Mouse (Mus musculus): Measurements from ENCODE around the gene Mlec. TPM values are rescaled to one million over a fixed set of nuclear protein-coding genes. Genes with fewer than 3 reads are reported as not detected.

Gene Mlec
- polyA plus RNA-seq, 1 experiment from 2014 or later, result 76.6 TPM

DNA sequence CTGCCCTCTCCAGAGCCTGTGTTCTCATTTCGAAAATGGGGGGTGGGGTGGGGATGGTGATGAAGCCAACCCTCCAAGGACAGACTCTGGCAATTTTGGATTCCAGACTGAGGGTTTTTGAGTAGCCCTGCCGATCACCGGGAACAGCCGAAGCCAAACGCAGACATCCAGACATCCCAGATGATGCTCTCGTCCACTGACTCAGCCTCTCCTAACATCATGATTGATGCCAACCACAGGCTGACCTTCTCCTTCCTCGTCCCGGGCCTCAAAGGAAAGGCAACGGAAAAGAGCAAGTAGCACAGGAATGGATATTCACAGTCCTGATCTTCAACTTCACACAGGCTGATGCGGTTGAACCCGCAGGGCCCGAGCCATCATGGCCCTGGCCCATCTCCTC, 32.1 kb upstream of the Mlec start:
- no peak overlapping the region for H3K9ac ChIP-seq (replicated peaks)

GRCm38 (mm10) chr5:115188824-115189223, 30.8 kb upstream of the Mlec start:
- no peak overlapping the region for H3K9ac ChIP-seq (replicated peaks)
- no peak overlapping the region for H3K4me3 ChIP-seq (replicated peaks)
- no peak overlapping the region for H3K27ac ChIP-seq
- peaks cover 33% of the 10 kb centered on the region for H3K4me1 ChIP-seq (replicated peaks)
- H3K9me3 ChIP-seq, result no peaks in the 10 kb centered on the region
- peaks cover 65% of the 10 kb centered on the region for H3K27me3 ChIP-seq
- ATAC-seq (ENCODE audit: insufficient number of reproducible peaks, insufficient read depth, low FRiP score, low TSS enrichment, low read depth), result no peak
- H3K4me2 ChIP-seq, result no peak overlapping the region
- 63% methylated on average over 5 of the region's 5 CpGs for WGBS
- no peaks in the 10 kb centered on the region for H3K36me3 ChIP-seq

More for the DNA sequence above, 32.1 kb upstream of the Mlec start:
- Histone ChIP-seq H3K27ac (no peak overlapping the region), H3K27me3 (peaks cover 74% of the 10 kb centered on the region), H3K4me1 (replicated peaks) (peaks cover 43% of the 10 kb centered on the region), H3K4me2 (no peak overlapping the region), H3K36me3 (no peaks in the 10 kb centered on the region), H3K4me3 (replicated peaks) (no peak overlapping the region), H3K9me3 (no peaks in the 10 kb centered on the region)
- 57% methylated on average over 12 of the region's 12 CpGs for WGBS
- no peak for ATAC-seq (ENCODE audit: insufficient number of reproducible peaks, insufficient read depth, low FRiP score, low TSS enrichment, low read depth)

GRCm38 (mm10) chr5:115187188-115188131, 29.5 kb upstream of the Mlec start:
- 16% methylated on average over 26 of the region's 26 CpGs for WGBS
- H3K27ac ChIP-seq, result peak overlapping the region; percentile 53; the same call in 1 of the 2 replicates
- peak; percentile 29; the same call in 1 of the 2 replicates for ATAC-seq (ENCODE audit: insufficient number of reproducible peaks, insufficient read depth, low FRiP score, low TSS enrichment, low read depth)

GRCm38 (mm10) chr5:115186371-115187073, 28.5 kb upstream of the Mlec start:
- Histone ChIP-seq H3K36me3 (no peaks in the 10 kb centered on the region), H3K27me3 (peaks cover 42% of the 10 kb centered on the region), H3K27ac (no peak overlapping the region), H3K4me3 (replicated peaks) (no peak overlapping the region), H3K9me3 (no peaks in the 10 kb centered on the region), H3K9ac (replicated peaks) (no peak overlapping the region), H3K4me2 (peak overlapping the region; percentile 23), H3K4me1 (replicated peaks) (peaks cover 14% of the 10 kb centered on the region)
- 46% methylated on average over 17 of the region's 17 CpGs for WGBS
- no peak for ATAC-seq (ENCODE audit: insufficient number of reproducible peaks, insufficient read depth, low FRiP score, low TSS enrichment, low read depth)

More at GRCm38 (mm10) chr5:115187188-115188131, 29.5 kb upstream of the Mlec start:
- Histone ChIP-seq H3K36me3 (no peaks in the 10 kb centered on the region), H3K9ac (replicated peaks) (no peak overlapping the region), H3K4me1 (replicated peaks) (peaks cover 19% of the 10 kb centered on the region), H3K9me3 (no peaks in the 10 kb centered on the region), H3K4me3 (replicated peaks) (peak overlapping the region; percentile 7), H3K27me3 (peaks cover 51% of the 10 kb centered on the region), H3K4me2 (peak overlapping the region; percentile 23)

DNA sequence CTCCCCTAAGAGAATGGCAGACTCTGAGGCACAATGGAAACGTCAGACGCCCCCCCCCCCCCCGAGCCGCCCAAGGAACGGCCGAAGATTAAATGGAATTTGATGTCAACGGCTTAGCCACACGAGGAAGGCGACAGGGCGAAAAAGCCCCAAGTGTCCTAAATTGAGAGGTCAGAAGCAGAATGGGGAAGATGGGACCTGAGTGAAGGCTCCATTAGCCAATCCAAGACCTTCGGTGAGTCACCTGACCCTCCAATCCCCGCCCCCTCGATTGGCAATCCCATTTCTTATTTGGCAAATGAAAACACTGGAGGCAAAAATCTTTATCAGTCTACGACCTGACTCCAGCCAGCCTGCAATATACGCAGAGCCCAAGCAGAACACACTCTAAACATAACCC, 26.7 kb upstream of the Mlec start:
- no peaks in the 10 kb centered on the region for H3K9me3 ChIP-seq
- no peak overlapping the region for H3K9ac ChIP-seq (replicated peaks)
- peaks cover 14% of the 10 kb centered on the region for H3K4me1 ChIP-seq (replicated peaks)
- peaks cover 25% of the 10 kb centered on the region for H3K27me3 ChIP-seq
- 0 out of 2 replicates have a peak overlapping the region, but pooled peaks have one; percentile 29 for H3K4me2 ChIP-seq
- 32% methylated on average over 15 of the region's 15 CpGs for WGBS
- H3K36me3 ChIP-seq, result no peaks in the 10 kb centered on the region
- no peak for ATAC-seq (ENCODE audit: insufficient number of reproducible peaks, insufficient read depth, low FRiP score, low TSS enrichment, low read depth)
- H3K4me3 ChIP-seq (replicated peaks), result no peak overlapping the region
- H3K27ac ChIP-seq, result no peak overlapping the region

DNA sequence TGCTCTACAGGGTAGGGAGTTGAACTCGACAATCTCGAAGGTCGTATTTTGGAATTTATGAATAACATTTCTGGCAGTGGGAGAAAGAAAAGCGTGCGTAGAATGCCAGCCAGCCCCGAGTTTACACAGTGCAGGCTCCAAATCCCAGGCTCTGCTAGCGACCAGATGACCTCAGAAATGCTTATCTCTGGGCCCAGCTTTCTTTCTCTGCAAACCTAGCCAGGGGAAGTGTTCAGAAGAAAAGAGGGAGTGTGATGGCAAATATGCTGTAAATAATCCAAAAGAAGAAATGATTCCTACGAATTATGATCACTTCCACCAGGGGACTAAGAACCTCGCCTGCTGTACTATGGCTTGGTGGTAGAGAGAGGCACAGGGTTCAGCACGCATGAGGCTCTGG, 25.5 kb upstream of the Mlec start:
- H3K4me1 ChIP-seq (replicated peaks), result peaks cover 14% of the 10 kb centered on the region
- 77% methylated on average over 10 of the region's 10 CpGs for WGBS
- H3K27me3 ChIP-seq, result peaks cover 22% of the 10 kb centered on the region
- no peak for ATAC-seq (ENCODE audit: insufficient number of reproducible peaks, insufficient read depth, low FRiP score, low TSS enrichment, low read depth)
- H3K4me2 ChIP-seq, result no peak overlapping the region
- H3K9ac ChIP-seq (replicated peaks), result no peak overlapping the region
- no peaks in the 10 kb centered on the region for H3K9me3 ChIP-seq
- H3K4me3 ChIP-seq (replicated peaks), result no peak overlapping the region
- no peaks in the 10 kb centered on the region for H3K36me3 ChIP-seq
- no peak overlapping the region for H3K27ac ChIP-seq

DNA sequence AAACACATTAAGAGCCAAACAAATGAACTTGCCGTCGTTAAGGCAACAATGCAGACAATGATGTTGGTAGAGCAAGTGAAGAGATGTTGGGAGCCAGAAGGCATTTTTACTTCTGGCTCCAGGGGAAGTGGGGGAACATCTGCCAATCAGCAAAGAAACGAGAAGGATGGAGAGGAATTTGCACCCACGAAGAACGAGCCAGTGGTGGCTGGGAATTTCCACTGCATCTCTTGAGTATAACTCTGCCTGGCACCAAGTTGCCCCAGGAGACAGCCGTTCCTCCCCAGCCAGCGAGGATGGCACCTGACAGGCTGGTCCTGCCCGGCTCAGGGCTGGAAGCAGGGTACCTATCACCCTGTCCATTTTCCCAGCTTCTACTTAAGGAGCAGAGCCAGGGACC, 24.9 kb upstream of the Mlec start:
- no peaks in the 10 kb centered on the region for H3K9me3 ChIP-seq
- H3K27me3 ChIP-seq, result peaks cover 22% of the 10 kb centered on the region
- no peak overlapping the region for H3K4me2 ChIP-seq
- no peak for ATAC-seq (ENCODE audit: insufficient number of reproducible peaks, insufficient read depth, low FRiP score, low TSS enrichment, low read depth)
- H3K4me3 ChIP-seq (replicated peaks), result no peak overlapping the region
- peaks cover 14% of the 10 kb centered on the region for H3K4me1 ChIP-seq (replicated peaks)
- H3K9ac ChIP-seq (replicated peaks), result no peak overlapping the region
- H3K27ac ChIP-seq, result no peak overlapping the region
- H3K36me3 ChIP-seq, result no peaks in the 10 kb centered on the region
- WGBS, result 73% methylated on average over 8 of the region's 8 CpGs

- peaks cover 9% of the 10 kb centered on the region for H3K27me3 ChIP-seq
- no peaks in the 10 kb centered on the region for H3K9me3 ChIP-seq
- peaks cover 2% of the 10 kb centered on the region; the same call in 1 of the 2 replicates for H3K4me1 ChIP-seq (replicated peaks)
- no peaks in the 10 kb centered on the region for H3K36me3 ChIP-seq
- no peak overlapping the region for H3K4me3 ChIP-seq (replicated peaks)
- no peak overlapping the region for H3K9ac ChIP-seq (replicated peaks)
- H3K4me2 ChIP-seq, result no peak overlapping the region
- ATAC-seq (ENCODE audit: insufficient number of reproducible peaks, insufficient read depth, low FRiP score, low TSS enrichment, low read depth), result no peak
- H3K27ac ChIP-seq, result no peak overlapping the region
- 75% methylated on average over 13 of the region's 13 CpGs for WGBS
Observed at GRCm38 (mm10) chr5:115181248-115181940, 23.4 kb upstream of the Mlec start.

DNA sequence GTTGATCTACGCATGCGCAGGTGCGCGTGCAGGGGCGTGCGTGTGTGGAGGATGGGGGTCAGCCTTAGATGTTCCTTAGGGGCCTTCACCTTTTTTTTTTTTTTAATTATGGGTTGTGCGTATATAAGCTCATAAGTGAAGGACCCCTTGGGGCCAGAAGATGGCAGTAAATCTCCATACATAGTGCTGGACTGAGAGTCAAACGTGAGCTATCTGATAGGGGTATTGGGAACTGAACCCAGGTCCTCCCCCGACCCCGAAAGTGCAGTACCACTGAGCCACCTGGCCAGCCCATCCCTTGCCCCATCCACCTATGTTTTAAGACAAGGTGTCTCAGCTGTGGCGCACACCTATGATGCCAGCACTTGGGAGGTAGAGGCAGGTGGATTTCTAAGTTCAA, 21.6 kb upstream of the Mlec start:
- no peaks in the 10 kb centered on the region; the same call in 1 of the 2 replicates for H3K4me1 ChIP-seq (replicated peaks)
- no peaks in the 10 kb centered on the region for H3K36me3 ChIP-seq
- H3K9me3 ChIP-seq, result no peaks in the 10 kb centered on the region
- no peak for ATAC-seq (ENCODE audit: insufficient number of reproducible peaks, insufficient read depth, low FRiP score, low TSS enrichment, low read depth)
- no peak overlapping the region for H3K4me2 ChIP-seq
- no peak overlapping the region for H3K27ac ChIP-seq
- 89% methylated on average over 11 of the region's 11 CpGs for WGBS
- no peak overlapping the region for H3K4me3 ChIP-seq (replicated peaks)
- no peak overlapping the region for H3K9ac ChIP-seq (replicated peaks)
- H3K27me3 ChIP-seq, result no peaks in the 10 kb centered on the region

- H3K9me3 ChIP-seq, result 0 out of 2 replicates have a peak, but pooled peaks cover 4% of the 10 kb centered on the region
- no peak overlapping the region for H3K9ac ChIP-seq (replicated peaks)
- H3K4me1 ChIP-seq (replicated peaks), result no peaks in the 10 kb centered on the region; the same call in 1 of the 2 replicates
- no peak overlapping the region for H3K27ac ChIP-seq
- no peaks in the 10 kb centered on the region for H3K27me3 ChIP-seq
- no peak for ATAC-seq (ENCODE audit: insufficient number of reproducible peaks, insufficient read depth, low FRiP score, low TSS enrichment, low read depth)
- no peaks in the 10 kb centered on the region for H3K36me3 ChIP-seq
- H3K4me2 ChIP-seq, result no peak overlapping the region
- 74% methylated on average over 6 of the region's 6 CpGs for WGBS
- H3K4me3 ChIP-seq (replicated peaks), result no peak overlapping the region
Observed at GRCm38 (mm10) chr5:115177866-115178265, 19.9 kb upstream of the Mlec start.

DNA sequence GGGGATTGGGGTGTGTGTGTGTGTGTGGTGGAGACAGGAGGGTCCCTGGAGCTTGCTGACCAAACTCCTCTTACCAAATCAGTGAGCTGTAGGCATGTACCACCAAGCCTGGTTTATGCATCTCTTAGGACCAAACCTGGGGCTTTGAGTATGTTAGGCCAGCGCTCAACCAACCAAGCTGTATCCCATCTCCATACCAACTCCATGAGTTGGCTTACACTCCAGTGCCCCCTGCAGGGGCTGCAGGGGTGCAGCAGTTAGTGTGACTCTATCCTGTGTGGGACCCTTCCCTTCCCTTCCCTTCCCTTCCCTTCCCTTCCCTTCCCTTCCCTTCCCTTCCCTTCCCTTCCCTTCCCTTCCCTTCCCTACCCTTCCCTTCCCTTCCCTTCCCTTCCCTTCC, 16.6 kb upstream of the Mlec start:
- Histone ChIP-seq H3K4me2 (no peak overlapping the region), H3K9me3 (0 out of 2 replicates have a peak, but pooled peaks cover 4% of the 10 kb centered on the region), H3K9ac (replicated peaks) (no peak overlapping the region), H3K4me1 (replicated peaks) (no peaks in the 10 kb centered on the region), H3K27ac (no peak overlapping the region), H3K36me3 (no peaks in the 10 kb centered on the region), H3K4me3 (replicated peaks) (no peak overlapping the region), H3K27me3 (no peaks in the 10 kb centered on the region)
- no peak for ATAC-seq (ENCODE audit: insufficient number of reproducible peaks, insufficient read depth, low FRiP score, low TSS enrichment, low read depth)
- 88% methylated on average over 1 of the region's 1 CpGs for WGBS

All from limb, embryonic 12.5 days (tissue).